Mouse (Mus musculus) megakaryocyte, embryonic 14.5 days (primary cell): ENCODE data around the gene Pacs1.

Experiments
- FLI1 ChIP-seq: IDR thresholded peaks from 2 replicates; pipeline ENCODE4 v1.6.1; 2012; ENCODE audit warnings: low read length, inconsistent platforms, mixed read lengths
- GATA1 ChIP-seq: IDR thresholded peaks from 3 replicates; pipeline ENCODE4 v1.6.1; 2012; ENCODE audit warnings: mixed read lengths, low read length, inconsistent platforms, borderline replicate concordance

DNA sequence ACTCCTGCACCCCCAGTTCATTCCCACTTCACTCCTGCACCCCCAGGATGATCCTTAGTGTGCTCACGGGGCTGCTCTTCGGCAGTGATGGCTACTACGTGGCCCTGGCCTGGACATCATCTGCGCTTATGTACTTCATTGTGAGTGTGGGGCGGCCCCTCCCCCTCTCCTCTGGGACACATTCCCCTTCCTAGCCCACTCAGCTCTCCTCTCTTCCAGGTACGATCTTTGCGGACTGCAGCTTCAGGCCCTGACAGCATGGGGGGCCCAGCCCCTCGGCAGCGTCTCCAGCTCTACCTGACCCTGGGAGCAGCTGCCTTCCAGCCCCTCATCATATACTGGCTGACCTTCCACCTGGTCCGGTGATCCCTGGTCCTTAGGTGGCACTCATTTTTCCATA lies 180.8 kb downstream of the Pacs1 start:
- TF ChIP-seq GATA1 = no peak
- TF ChIP-seq FLI1 = no peak
